ENCODE assay signal across 8 mouse cellular contexts in the genomic region with DNA sequence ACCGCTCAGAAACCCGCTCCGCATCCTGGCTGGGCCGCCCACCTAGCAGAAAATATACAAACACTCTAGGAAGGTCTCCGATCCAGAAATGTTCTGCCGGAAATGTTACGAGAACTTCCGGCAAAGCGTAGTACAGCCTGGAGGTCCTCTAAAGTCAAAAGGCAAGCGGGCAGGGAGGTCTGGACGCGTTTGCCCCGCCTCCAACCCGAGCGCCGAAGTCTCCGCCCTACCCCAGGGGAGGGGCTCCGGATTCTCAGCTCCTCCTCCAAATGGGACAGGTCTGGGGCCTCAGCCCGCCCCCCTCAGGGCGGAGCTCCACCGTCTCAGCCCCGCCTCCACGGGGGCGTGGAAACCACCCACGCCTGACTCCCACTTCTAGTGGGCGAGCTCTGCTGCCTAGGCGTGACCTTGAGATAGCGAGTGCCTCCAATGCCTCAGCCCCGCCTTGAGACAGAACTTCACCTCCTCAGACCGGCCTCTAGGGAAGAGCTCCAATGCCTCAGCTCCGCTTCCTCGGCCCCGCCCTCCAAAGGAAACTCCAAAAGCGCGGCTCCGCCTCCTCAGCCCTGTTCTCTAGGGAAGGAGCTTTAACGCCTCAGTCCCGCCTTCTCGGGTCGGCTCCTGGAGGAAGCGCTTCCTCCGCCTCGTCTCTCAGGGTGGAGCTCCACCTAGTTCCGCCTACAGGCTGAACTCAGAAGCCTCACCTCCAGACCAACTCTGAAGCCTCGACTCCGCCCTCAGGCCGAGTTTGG. TPM values are rescaled to one million over a fixed set of nuclear protein-coding genes. Genes with fewer than 3 reads are reported as not detected.
DNase-seq lines count a peak whose midpoint lies in the region; ATAC-seq and TF ChIP-seq lines count a peak whose summit lies in the region.

TSS of gene Mtrf1l (minus strand) at position 171 of the 752 bp plus-strand sequence.

- H3K9me3 ChIP-seq in hindbrain, embryonic 10.5 days: no peaks in the 10 kb centered on the region
- no peaks in the 10 kb centered on the region for H3K9me3 ChIP-seq in lung, postnatal 0 days (ENCODE audit: low read length)

- H3K27ac ChIP-seq in hindbrain, embryonic 10.5 days: peak within 1 kb of the TSS; percentile 94
- peak within 1 kb of the TSS; percentile 97 for H3K27ac ChIP-seq in lung, postnatal 0 days (ENCODE audit: low read length)

- TF ChIP-seq CTCF in lung, postnatal 0 days (IDR thresholded peaks at IDR 0.05): peak; percentile 34

- peak within 1 kb of the TSS; percentile 90 for H3K4me3 ChIP-seq in hindbrain, embryonic 10.5 days
- peak within 1 kb of the TSS; percentile 90 for H3K4me3 ChIP-seq in lung, postnatal 0 days (ENCODE audit: low read depth, low read length)

- H3K4me1 ChIP-seq in hindbrain, embryonic 10.5 days (replicated peaks): peaks cover 20% of the 10 kb centered on the region
- peaks cover 8% of the 10 kb centered on the region; the same call in 1 of the 2 replicates for H3K4me1 ChIP-seq in lung, postnatal 0 days (ENCODE audit: insufficient read depth, low read depth, low read length)

- H3K9ac ChIP-seq in lung, postnatal 0 days (replicated peaks; ENCODE audit: low read depth): peak within 1 kb of the TSS; percentile 88

- H3K4me2 ChIP-seq in lung, postnatal 0 days (replicated peaks; ENCODE audit: low read depth, low read length): peak within 1 kb of the TSS; percentile 86

- peaks cover 29% of the 10 kb centered on the region for H3K36me3 ChIP-seq in hindbrain, embryonic 10.5 days
- peaks cover 2% of the 10 kb centered on the region; the same call in 1 of the 2 replicates for H3K36me3 ChIP-seq in lung, postnatal 0 days (ENCODE audit: insufficient read depth, low read length)

- peak; percentile 91 for ATAC-seq in frontal cortex, adult (ENCODE audit: low TSS enrichment)
- ATAC-seq in lung, postnatal 0 days: peak; percentile 94

- under 1% methylated on average over 47 of the region's 47 CpGs for WGBS in hindbrain, embryonic 10.5 days
- under 1% methylated on average over 46 of the region's 47 CpGs for WGBS in lung, postnatal 0 days

- peak; percentile 100 for DNase-seq in MN1 (ENCODE audit: low spot score)
- DNase-seq in cerebellum, adult 9-10 months: peak; percentile 97
- peak; percentile 97 for DNase-seq in hindbrain, embryonic 10.5 days (ENCODE audit: low spot score)
- peak; percentile 96 for DNase-seq in layer of hippocampus, adult 9-11 months
- peak; percentile 99 for DNase-seq in lung, postnatal 0 days (ENCODE audit: low spot score)
- DNase-seq in ovary, postnatal 14 days (ENCODE audit: low spot score): peak; percentile 96
- peak; percentile 98 for DNase-seq in thymus, postnatal 14 days

- peak; percentile 12; the same call in 1 of the 2 replicates for TF ChIP-seq EP300 in lung, postnatal 0 days (IDR thresholded peaks at IDR 0.05)

- no peaks in the 10 kb centered on the region for H3K27me3 ChIP-seq in hindbrain, embryonic 10.5 days (ENCODE audit: insufficient read depth, poor library complexity, severe bottlenecking)
- no peaks in the 10 kb centered on the region for H3K27me3 ChIP-seq in lung, postnatal 0 days (replicated peaks; ENCODE audit: insufficient read depth, low read length)

RNA-seq across cellular contexts. Expression of gene Mtrf1l, which starts in this region (rescaled TPM):
- 10.5 and 14.2 TPM in 2 replicates for polyA plus RNA-seq in hindbrain, embryonic 10.5 days (2016; fragmentation: Nextera tagmentation; extraction: Ambion mirVana)
- polyA plus RNA-seq in lung, postnatal 0 days (2015; fragmentation: Nextera tagmentation; extraction: Ambion mirVana): 13.1 and 13.7 TPM in 2 replicates

Comparison
In these comparisons a context has a peak if more than half of its experiments do, and no peak if none do; other contexts are left out.
1. Peak in every context shown above with its lines: DNase-seq, ATAC-seq, H3K4me3 ChIP-seq and H3K27ac ChIP-seq.